Mouse (Mus musculus) midbrain, postnatal 0 days (tissue): Measurements from ENCODE around the gene Ltbp3. TPM values are rescaled to one million over a fixed set of nuclear protein-coding genes. Genes with fewer than 3 reads are reported as not detected.

Source experiments
- ATAC-seq: fragments of 200-750 bp; cut with Nextera tagmentation; 2 replicates; pipeline ENCODE4 v1.8.0; 2017; ENCODE audit warnings: moderate number of reproducible peaks, mild to moderate bottlenecking, moderate TSS enrichment, moderate library complexity; ENCODE audit not compliant: low FRiP score
- DNase-seq: peaks from one replicate; pipeline ENCODE4 v3.0.0-alpha.2; 2015; ENCODE audit warnings: low spot score
- H3K27ac ChIP-seq: fragments of 300-500 bp; sonication (generic); 2 replicates; pipeline ENCODE4 v1.5.1; 2014; ENCODE audit warnings: low read depth, mild to moderate bottlenecking, low read length, mixed read lengths
- H3K27me3 ChIP-seq: fragments of 300-500 bp; sonication (generic); 2 replicates; pipeline ENCODE4 v1.6.1; 2014; ENCODE audit warnings: low read length, control low read depth, mixed read lengths; ENCODE audit not compliant: insufficient read depth
- H3K36me3 ChIP-seq: fragments of 300-500 bp; sonication (generic); 2 replicates; pipeline ENCODE4 v1.6.1; 2014; ENCODE audit warnings: low read length, control low read depth, mixed read lengths; ENCODE audit not compliant: insufficient read depth
- H3K4me1 ChIP-seq: fragments of 300-500 bp; sonication (generic); 2 replicates; pipeline ENCODE4 v1.6.1; 2014; ENCODE audit warnings: mild to moderate bottlenecking, control low read depth, antibody characterized with exemption, low read length, mixed read lengths; ENCODE audit not compliant: insufficient read depth
- H3K4me2 ChIP-seq: fragments of 300-500 bp; sonication (generic); 2 replicates; pipeline ENCODE4 v1.6.1; 2014; ENCODE audit warnings: low read depth, mild to moderate bottlenecking, low read length, mixed read lengths; ENCODE audit not compliant: poor library complexity, severe bottlenecking
- H3K4me3 ChIP-seq: fragments of 300-500 bp; sonication (generic); 2 replicates; pipeline ENCODE4 v1.5.1; 2014; ENCODE audit warnings: low read depth, mild to moderate bottlenecking, low read length, moderate library complexity
- H3K9ac ChIP-seq: fragments of 300-500 bp; sonication (generic); replicated peaks from 2 replicates; pipeline ENCODE4 v1.6.1; 2014; ENCODE audit warnings: mild to moderate bottlenecking, low read length, moderate library complexity, mixed read lengths; ENCODE audit not compliant: poor library complexity, severe bottlenecking
- H3K9me3 ChIP-seq: fragments of 300-500 bp; sonication (generic); 2 replicates; pipeline ENCODE4 v1.6.1; 2016; ENCODE audit warnings: low read length, control low read depth
- CTCF ChIP-seq: IDR thresholded peaks from 2 replicates; pipeline ENCODE4 v1.5.1; 2016; ENCODE audit warnings: antibody characterized with exemption, mild to moderate bottlenecking
- WGBS: fragments of 180-500 bp; shearing (Covaris S2); extraction: QIAGEN DNeasy Blood & Tissue Kit; methylation state at CpG from one replicate; pipeline ENCODE4 v1.1.7; 2014; 5-methylcytosine and 5-hydroxymethylcytosine counted together
- polyA plus RNA-seq: library from polyadenylated mRNA; unstranded; fragments of >200 nt; fragmentation: Nextera tagmentation; extraction: Ambion mirVana; gene quantifications from 2 replicates; pipeline ENCODE4 v1.2.1, GENCODE M21; 2015
- total RNA-seq: library from RNA; depleted of rRNA; stranded (reverse); fragments of >200 nt; gene quantifications from 2 replicates; pipeline ENCODE4 v1.2.3, GENCODE M21; 2014

Gene Ltbp3
- total and polyA plus RNA-seq, 2 experiments from 2014 or later = 12.8 to 29.3 TPM

DNA sequence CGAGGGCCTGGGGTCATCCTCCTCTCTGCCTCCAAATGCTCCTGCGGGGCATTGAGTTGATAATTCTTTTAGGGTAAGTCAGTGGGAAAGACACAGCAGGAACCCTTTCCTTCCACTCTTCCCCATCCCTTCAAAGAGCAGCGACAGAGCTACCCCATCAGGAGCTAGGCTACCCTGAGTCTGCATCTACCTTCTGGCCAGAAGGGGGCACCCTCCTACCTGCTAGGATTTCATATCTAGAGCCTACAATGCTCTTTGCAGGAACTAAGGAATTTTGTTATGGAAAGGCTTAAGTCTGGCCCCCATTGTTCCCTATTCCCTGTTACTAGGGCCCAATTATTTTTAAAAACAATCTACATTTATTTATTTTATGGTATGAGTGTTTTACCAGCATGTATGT, 29.5 kb upstream of the Ltbp3 start:
- H3K27ac ChIP-seq = no peak overlapping the region
- ATAC-seq (no peak), DNase-seq (peak; percentile 69)
- peaks cover 32% of the 10 kb centered on the region for H3K36me3 ChIP-seq
- no peaks in the 10 kb centered on the region for H3K9me3 ChIP-seq
- H3K9ac ChIP-seq = no peak overlapping the region
- H3K4me3 ChIP-seq = no peak overlapping the region
- 15% methylated on average over 3 of the region's 3 CpGs for WGBS
- peaks cover 4% of the 10 kb centered on the region; the same call in 1 of the 2 replicates for H3K4me1 ChIP-seq
- no peak overlapping the region for H3K4me2 ChIP-seq
- no peaks in the 10 kb centered on the region for H3K27me3 ChIP-seq
- TF ChIP-seq CTCF = peak; percentile 79

DNA sequence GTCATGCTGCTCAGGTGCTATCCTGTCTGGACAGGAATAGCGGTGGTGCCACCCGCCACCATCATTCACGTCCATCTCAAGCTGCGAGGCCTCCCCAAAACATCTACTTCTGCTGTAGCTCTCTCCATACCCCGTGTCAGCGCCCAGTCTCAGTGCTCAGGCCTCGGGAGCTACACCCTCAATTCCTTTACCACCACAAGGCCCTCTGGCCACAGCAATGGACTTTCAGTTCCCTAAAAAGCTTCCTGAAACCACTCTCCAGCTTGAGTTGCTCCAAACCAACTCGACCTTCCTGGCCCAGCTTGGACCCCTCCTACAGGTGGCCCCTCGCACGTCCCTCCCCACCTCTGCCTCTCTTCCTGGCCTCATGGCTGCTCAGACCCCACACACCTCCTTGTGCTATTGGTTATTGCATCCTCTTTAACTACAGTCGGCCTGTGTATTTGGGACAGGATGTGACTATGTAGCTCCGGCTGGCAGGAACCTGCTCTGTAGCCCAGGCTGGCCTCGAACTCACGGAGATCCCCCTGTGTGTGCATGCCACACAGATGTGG, 28.7 kb upstream of the Ltbp3 start:
- H3K4me1 ChIP-seq = peaks cover 8% of the 10 kb centered on the region; the same call in 1 of the 2 replicates
- H3K27me3 ChIP-seq = no peaks in the 10 kb centered on the region
- H3K36me3 ChIP-seq = peaks cover 32% of the 10 kb centered on the region
- no peak for DNase-seq
- H3K9ac ChIP-seq = no peak overlapping the region
- 93% methylated on average over 14 of the region's 14 CpGs for WGBS
- no peaks in the 10 kb centered on the region for H3K9me3 ChIP-seq
- no peak for ATAC-seq
- TF ChIP-seq CTCF = no peak
- H3K4me2 ChIP-seq = no peak overlapping the region
- H3K27ac ChIP-seq = no peak overlapping the region
- H3K4me3 ChIP-seq = no peak overlapping the region

- Histone ChIP-seq H3K4me3 (peak overlapping the region; percentile 23), H3K4me1 (peaks cover 13% of the 10 kb centered on the region; the same call in 1 of the 2 replicates), H3K36me3 (peaks cover 25% of the 10 kb centered on the region), H3K4me2 (peak overlapping the region; percentile 74), H3K27ac (no peak overlapping the region), H3K9me3 (no peaks in the 10 kb centered on the region), H3K27me3 (no peaks in the 10 kb centered on the region), H3K9ac (no peak overlapping the region)
- ATAC-seq (no peak), DNase-seq (no peak)
- 73% methylated on average over 5 of the region's 5 CpGs for whole genome bisulfite sequencing
- no peak for TF ChIP-seq CTCF
Measured at GRCm38 (mm10) chr19:5713255-5713654, 27.4 kb upstream of the Ltbp3 start.

DNA sequence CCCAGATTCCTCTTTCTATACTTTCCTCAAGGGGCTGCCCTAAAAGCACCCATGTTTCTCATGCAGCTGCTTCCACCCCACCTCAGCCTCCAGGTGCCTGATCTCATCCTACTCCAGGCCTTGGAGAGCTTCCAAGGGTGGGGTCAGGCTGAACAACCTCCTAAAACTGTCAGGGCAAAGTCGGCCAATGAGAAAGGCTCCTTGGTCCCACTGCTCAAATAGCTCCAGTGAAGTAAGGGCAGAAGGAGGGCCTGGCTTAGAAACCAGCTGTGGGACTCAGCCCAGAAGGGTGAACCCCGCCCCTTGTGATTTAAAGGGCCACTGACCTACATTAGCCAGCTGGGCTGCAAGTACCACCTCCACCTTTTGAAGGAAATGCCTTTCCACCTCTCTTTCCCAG, 27.0 kb upstream of the Ltbp3 start:
- no peaks in the 10 kb centered on the region for H3K27me3 ChIP-seq
- peak overlapping the region; percentile 23 for H3K4me3 ChIP-seq
- TF ChIP-seq CTCF = no peak
- H3K36me3 ChIP-seq = peaks cover 24% of the 10 kb centered on the region
- no peak overlapping the region for H3K27ac ChIP-seq
- no peak for DNase-seq
- WGBS = 27% methylated on average over 2 of the region's 2 CpGs
- peaks cover 13% of the 10 kb centered on the region; the same call in 1 of the 2 replicates for H3K4me1 ChIP-seq
- peak overlapping the region; percentile 60; the same call in 1 of the 2 replicates for H3K9ac ChIP-seq
- no peak for ATAC-seq
- no peaks in the 10 kb centered on the region for H3K9me3 ChIP-seq
- peak overlapping the region; percentile 74 for H3K4me2 ChIP-seq

- DNase-seq = peak; percentile 86
- ATAC-seq = peak; percentile 78
- H3K4me1 ChIP-seq = peaks cover 13% of the 10 kb centered on the region; the same call in 1 of the 2 replicates
- no peaks in the 10 kb centered on the region for H3K27me3 ChIP-seq
- no peaks in the 10 kb centered on the region for H3K9me3 ChIP-seq
- peak overlapping the region; percentile 43 for H3K4me3 ChIP-seq
- peaks cover 31% of the 10 kb centered on the region for H3K36me3 ChIP-seq
- peak overlapping the region; percentile 60 for H3K9ac ChIP-seq
- H3K27ac ChIP-seq = peak overlapping the region; percentile 65
- WGBS = 15% methylated on average over 43 of the region's 43 CpGs
- TF ChIP-seq CTCF = peak; percentile 61
- H3K4me2 ChIP-seq = peak overlapping the region; percentile 74
Measured at GRCm38 (mm10) chr19:5715793-5716688, 24.7 kb upstream of the Ltbp3 start.

DNA sequence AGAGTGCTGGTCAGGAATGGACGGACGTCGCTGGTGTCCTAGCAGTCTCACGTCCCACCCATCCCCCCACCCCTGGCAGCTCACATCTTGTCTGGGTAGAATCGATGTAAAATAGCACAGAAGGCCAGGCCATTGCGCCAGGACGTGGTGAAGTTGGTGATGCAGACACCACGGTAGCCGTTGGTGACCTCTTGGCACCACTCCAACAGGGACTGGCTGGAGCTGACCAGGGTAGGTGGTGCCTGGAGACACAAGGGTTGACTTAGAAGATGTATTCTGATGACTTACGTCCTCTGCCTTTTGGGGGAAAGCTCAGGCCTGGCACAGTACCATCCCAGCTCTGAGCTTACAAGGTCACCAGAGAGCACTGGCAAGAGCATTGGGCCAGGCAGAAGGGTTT, 23.7 kb upstream of the Ltbp3 start:
- peak; percentile 22 for DNase-seq
- H3K9me3 ChIP-seq = no peaks in the 10 kb centered on the region
- WGBS = 42% methylated on average over 10 of the region's 10 CpGs
- H3K27ac ChIP-seq = peak overlapping the region; percentile 65
- no peak for ATAC-seq
- no peaks in the 10 kb centered on the region for H3K27me3 ChIP-seq
- peaks cover 13% of the 10 kb centered on the region; the same call in 1 of the 2 replicates for H3K4me1 ChIP-seq
- no peak for TF ChIP-seq CTCF
- no peak overlapping the region; the same call in 1 of the 2 replicates for H3K9ac ChIP-seq
- H3K36me3 ChIP-seq = peaks cover 37% of the 10 kb centered on the region
- peak overlapping the region; percentile 74 for H3K4me2 ChIP-seq
- peak overlapping the region; percentile 43 for H3K4me3 ChIP-seq
